Mouse (Mus musculus): ENCODE measurements at regions not wholly inside any gene's neighbourhood (a gene's known extent, or its start where the extent isn't known, plus 50 kb on each side); places are given as distances from the start of the nearest gene placed in this dataset.

DNA sequence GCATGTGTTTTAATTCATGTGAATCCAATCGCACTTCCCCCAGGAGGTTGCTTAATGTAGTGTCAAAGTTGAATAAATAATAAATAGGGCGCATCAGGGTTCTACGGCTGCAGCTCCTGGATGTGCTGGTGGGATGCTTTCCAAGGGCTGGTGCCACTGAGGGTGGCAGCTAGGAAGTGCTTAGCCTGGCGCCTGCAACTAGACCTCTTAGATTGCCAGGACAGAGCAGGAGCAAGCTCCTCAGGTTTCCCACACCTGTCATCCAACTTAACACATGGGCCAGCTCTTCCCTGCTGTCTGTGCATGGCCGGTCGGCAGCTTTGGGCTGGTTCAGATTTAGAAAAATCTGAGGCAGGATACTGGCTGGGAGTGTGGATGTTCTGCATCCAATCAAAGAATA is 282.6 kb upstream of the Fam19a5 start:
- DNase-seq (ENCODE audit: low read depth) = no peak

DNA sequence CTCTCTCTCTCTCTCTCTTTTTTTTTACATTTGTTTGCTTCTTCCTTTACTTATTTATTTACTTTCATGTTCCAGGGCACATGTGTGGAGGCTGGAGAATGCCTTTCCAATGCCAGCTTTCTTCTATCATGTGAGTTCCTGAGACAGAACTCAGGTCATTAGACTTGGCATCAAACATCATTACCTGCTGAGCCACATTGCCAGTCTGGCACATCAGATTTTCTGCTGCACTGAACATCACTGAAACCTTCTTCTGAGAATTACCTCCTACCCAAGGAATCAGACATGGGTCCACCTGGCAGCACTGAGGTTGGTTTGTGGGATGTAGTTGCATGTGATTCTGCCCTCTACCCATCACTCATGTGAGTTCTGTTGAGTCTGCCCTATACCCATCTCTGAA is 279.2 kb upstream of the Fam19a5 start:
- no peak for DNase-seq (ENCODE audit: low read depth)

DNA sequence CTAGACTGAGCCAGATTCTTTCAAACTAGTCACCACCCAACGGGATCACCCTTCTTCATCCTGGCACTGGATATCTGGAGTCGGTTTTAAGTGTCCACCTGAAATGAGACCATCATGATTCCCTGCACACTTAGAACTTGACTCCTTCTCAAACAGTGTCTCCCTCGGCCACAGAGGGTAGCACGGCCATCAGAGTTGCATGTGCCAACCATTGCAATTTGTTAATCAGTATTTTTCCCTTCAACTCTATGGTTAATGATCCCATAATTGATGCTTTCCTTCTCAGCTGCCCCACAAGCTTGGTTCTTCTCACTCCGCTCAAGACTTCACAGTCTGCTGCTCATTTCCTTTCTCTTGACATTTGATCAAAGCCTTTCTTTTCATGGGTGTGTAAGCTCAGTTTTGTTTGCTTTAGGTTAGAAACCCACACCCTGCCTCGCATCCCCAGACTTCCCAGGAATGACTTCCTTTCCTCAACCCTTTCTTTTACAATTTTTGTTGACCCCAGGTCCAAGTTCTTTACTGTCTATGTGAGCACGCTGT is 253.0 kb upstream of the Fam19a5 start:
- no peak for DNase-seq (ENCODE audit: low read depth)

DNA sequence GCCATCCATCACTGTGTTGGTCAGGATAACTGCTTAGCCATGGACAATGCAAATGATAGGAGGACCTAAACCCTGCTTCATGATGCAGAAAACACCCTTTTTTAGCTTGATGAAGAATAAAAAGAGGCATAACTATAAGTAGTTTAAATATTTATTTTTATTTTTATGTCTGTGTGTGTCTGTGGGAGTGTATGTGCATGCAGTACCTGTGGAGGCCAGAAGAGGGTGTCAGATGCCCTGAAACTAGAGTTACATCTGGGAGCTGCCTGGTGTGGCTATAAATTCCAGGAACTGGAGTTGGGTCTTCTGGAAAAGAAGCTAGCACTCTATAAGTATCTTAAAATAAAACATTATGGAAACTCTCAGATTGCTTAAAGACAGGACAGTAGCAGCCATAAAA is 224.2 kb upstream of the Fam19a5 start:
- DNase-seq (ENCODE audit: low read depth) = no peak

DNA sequence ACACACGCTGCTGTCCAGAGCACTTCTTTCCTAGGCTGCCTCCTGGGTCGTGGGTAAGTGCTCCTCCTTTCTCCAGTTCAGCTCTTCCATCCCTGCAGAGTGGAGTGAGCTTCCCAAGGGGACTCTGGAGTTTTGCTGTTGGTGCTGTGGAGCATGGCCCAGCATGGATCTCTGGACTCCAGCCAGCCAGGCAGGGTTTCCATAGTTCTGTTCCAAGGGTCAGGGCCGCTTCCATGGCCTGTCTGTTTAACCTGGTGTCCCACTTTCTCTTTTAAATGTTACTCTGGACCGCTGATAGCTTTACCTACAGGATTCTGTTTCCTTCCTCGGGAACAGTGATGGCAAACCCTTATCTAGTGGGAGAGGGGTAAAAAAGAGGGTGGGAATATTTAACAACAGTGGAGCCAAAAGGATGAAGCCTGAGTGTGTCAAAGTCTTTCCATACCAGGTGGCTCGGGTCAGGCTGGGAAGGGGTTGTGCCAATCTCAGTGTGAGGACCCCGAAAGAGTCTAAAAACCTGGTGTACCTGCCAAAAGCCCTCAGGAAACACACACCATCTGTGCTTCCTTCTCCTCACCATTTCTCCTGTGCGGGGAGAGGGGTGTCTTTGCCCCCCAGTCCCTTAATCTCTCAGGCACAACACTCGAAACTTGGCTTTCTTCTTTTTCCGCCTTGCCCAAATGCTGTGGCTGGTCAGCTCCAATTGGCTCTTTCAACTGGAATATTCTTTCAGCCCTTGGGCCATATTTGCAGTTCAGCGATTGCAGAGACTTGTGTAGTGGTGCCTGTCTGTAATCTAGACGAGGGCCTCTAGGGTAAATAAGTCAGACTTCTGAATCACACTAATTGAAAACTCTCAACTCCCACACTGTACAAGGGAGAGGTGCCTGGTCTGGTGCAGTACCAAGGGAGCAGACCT is 222.8 kb upstream of the Fam19a5 start:
- no peak for DNase-seq (ENCODE audit: low read depth)

DNA sequence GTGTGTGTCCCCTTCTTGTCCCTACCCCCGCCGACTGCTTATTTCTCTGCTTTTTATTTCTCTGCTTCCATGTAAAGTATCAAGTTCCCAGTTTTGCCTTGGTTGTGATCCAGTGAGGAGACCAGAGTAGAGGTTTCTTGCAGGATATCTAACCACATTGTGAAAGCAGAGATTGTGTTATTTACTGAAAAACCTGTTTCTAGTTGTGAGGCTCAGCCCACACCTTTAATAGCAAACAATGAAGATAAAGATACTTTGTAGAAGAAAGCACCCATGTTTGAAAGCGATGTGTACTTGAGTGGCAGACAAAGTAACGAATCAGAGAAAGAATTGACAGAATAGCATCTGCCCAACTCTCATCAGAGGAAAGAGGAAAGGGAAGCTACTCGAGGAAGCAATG is 218.7 kb upstream of the Fam19a5 start:
- DNase-seq (ENCODE audit: low read depth) = no peak

DNA sequence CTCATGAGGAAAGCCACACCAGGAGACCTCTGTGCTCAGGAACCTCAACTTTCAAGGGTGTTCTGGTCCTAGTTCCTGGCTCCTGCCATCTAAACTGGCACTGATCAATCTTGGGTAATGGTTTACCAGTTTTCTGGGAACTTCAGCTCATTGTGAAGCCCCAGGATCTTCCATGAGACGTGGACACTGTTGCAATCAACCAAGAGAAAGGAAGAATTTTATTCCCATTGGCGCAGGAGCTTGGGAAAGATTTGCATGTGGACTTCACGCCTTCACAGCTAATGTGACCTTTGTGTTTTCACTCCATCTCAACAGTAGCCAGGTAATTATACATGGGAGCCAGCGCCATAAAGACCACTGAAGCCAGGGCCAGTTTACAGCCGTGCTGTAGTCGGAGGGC is 217.8 kb upstream of the Fam19a5 start:
- no peak for DNase-seq (ENCODE audit: low read depth)

DNA sequence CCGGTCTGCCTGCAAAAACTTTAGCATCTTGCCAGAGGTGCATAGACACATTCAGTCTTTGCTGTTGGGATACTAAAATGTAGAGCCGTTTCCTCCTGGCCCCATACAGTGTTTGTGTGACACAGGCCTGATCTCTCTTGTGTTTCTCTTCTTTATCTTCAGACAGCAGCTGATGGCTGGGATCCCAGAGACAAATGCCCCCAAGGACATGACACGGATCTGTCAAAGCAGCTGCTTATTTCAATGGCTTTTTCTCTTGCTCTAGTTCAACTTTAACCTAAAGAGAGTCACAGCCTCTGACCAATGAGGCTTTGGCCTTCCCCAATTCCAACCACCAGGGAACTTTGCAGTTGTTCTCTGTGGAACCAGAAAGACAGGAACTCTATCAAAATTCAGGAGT is 211.7 kb upstream of the Fam19a5 start:
- no peak for DNase-seq (ENCODE audit: low read depth)

DNA sequence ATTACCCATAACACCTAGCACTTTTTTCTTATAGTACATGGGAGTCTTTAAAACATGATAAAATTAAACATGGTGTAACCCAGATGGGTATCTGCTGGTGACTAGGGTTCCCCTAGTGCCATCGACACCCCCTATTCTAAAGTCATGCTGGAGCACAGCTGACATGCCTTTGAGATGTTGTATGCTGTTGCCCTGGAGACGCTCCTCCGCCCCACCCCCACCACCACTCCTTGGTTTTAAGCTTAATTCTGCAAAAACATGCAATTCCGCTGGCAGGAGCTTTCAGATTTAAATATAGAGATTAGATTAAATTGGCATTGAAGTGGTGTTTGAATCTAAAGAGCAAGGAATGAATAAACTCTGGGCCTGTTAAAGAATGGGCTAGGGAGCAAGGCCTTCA is 210.6 kb upstream of the Fam19a5 start:
- DNase-seq (ENCODE audit: low read depth) = no peak

DNA sequence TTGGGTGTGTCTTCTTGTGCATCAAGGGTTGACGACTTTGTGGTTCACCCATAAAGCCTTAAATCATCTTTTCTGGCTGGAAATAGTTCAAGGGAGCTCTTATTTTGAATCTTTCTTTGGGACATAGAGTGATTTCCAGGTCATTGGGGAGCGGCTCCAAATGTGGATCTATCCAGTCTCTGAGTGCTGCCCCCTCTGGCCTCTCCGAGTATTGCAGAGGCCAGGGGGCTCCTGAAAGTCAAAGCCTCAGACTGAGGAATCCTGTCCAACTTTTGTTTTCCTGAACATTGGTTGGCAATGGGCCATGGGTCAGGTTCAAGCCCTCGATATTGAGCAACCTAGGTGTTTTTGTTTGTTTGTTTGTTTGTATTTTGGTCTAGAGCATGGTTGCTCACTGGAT is 209.7 kb upstream of the Fam19a5 start:
- no peak for DNase-seq (ENCODE audit: low read depth)

DNA sequence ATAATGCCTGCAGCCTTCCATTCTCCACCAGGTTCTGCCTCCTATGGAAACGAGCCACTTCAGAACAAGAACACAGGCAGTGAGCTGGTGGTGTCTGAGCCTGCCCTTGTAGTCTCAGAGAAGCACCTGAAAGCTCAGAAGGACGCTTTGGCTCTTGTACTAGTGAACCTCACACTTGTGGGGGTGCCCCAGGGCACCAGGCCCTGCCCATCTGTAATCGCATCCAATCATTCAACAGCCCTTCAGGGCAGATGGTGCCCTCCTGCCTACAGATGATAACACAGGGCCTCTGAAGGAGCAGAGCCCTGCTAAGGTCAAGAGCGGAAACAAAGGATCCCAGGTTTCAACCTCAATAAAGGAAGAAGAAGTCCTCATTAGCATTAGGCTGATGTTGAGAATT is 208.8 kb upstream of the Fam19a5 start:
- DNase-seq (ENCODE audit: low read depth) = no peak

DNA sequence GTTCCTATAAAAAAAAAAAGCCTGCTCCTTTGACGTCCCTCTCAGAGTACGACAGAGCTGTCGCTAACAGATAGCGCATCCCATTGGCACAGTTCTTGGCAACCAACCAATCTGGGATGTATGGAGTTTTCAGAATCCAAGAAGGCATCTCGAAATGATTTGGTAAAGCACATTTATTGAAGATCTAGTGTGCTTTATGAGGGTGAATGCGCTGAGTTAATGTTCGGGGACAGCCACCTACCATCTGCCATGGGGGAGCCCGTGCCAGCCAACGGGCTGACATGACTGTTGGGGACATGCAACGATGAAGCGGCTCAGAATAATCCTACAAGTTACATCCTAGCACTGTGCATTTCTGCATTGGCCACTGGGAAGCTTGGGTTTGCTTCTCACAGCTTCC is 208.4 kb upstream of the Fam19a5 start:
- no peak for DNase-seq (ENCODE audit: low read depth)

DNA sequence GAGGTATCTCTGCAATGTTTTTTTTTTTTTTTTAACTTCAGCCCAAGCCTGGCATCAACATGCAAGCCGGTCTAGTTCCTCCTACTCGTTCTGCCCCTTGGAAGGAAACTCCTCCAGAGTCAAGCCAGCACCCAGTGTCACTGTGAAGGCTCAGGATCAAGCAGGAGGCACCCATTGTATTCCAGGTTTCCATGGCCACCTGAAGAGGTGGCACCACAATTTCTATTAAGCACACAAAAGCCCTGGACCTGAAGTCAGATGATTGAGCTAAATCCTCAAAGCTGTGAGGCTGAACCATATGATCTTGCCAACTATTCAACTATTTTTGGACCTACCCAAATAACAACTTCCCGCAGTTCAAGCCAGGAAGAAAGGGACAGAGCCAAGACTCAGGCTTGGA is 204.2 kb upstream of the Fam19a5 start:
- no peak for DNase-seq (ENCODE audit: low read depth)

DNA sequence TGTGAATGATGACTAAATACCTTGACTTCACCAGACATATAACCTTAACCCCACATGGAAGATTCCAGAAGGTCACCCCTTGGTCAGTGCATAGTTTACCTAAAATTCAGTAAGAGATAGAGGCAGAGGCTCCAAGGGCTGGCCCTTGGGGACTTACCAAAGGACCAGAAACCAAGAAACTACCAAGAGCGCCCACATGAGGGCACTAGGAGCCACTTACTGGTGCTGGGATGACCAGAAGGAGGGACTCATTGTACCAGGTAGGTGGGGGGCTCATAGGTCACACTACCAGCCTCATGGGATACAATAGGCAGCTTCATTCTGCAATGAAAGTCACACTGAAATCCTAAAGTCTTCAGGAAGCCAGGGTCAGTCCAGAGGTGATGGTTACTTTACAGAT is 201.4 kb upstream of the Fam19a5 start:
- DNase-seq (ENCODE audit: low read depth) = no peak

DNA sequence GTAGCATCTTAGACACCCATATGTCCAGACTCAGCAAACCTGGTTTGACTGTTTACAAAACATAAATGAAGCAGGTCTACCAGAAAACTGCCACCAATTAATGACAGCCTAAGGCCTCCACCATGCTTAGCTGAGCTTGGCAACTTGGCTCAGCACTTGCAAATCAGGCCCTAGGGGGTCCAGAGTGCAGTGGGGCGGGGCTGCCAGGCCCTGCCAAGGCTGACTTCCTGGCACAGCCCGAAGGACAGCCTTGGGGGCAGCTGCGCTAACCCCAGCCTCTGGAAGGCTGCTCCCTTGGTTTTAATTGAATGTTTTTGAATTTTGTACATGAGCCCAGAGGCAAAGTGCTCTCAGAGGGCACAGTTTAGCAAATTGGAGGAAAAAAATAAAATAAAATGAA is 198.3 kb upstream of the Fam19a5 start:
- DNase-seq (ENCODE audit: low read depth) = no peak

DNA sequence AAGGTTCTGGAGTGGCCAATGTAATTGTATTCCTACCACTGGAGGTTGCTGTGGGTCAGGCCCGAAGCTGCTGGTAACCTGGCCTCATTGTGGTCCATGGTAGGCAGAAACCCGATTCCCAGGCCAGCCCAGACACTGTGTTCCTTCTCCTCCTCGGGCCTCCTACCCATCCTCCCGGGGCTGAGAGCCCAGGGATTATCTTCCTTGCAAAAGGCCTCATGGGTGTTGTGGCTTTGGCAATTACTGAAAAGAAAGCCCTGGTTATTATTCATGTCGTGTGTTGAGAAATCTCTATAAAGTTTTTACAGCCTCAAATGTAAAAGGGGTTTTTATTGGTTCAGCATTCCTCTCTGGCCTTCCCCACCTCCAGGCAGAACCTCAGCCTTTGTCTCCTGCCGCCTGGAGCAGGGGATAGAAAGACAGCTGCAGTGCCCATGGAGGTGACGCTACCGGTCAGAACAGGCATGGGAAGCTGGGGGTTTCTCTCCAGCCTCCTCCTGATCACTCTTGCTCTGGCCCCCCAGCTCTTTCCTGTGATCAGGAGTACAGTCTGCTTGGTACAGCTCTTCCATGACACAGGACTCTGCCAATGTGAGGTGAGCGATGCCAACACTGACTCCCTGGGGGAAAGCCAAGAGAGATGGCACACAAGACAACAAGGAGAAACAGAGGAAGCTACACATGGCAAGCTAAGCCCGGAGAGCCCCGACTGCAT is 194.4 kb upstream of the Fam19a5 start:
- no peak for DNase-seq (ENCODE audit: low read depth)

DNA sequence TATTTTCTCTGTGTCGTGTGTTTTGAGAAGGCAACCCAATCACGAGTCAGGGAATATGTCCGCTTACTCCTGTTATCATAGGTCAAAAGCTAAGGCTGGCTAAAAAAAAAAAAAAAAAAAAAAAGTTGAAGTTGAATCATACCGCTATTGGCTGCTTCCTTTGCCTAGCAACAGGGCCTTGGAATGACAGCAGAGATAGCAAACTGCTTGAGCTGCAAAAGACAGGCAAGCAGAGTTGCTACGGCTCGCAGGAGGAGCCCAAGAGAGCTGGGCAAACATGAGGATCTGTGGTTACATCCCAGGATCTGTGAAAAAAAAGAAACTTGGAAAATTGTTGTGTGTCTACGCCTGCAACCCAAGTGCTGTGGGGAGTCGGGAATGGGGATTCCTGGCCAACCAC is 191.3 kb upstream of the Fam19a5 start:
- no peak for DNase-seq (ENCODE audit: low read depth)

DNA sequence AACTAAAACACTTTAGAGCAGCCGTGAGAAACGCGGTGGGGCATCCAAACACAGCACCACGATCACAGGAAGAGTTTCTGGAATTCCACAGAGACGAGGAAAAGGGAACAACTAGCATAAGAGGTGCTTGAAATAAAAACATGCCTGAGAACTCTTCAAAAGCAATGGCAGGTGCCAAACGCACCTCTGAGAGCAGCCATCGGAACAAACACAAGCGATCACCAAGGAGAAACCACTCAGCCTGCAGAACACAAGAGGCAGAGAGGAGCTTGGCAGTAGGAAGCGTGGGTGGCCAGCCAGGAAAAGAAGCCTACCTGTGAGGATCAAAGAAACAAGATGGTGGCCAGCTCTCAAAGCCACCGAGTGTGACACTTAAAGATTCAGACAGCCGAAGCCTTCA is 190.2 kb upstream of the Fam19a5 start:
- DNase-seq (ENCODE audit: low read depth) = no peak

DNA sequence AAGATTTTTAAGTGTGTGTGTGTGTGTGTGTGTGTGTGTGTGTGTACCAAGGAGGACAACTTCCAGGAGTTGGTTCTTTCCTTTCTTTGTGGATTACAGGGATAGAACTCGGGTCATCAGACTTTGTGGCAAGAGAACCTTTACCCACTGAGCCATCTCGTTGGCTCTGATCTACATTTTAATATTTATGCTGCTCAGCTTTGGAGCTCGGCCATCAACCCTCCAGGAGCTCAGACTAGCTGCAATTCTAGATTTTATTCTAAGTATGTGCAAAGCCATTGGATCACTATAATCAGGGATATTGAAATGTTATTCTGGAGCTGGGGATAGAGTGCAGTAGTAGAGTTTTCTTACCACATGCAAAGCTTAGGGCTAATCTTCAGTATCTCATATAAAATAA is 183.6 kb upstream of the Fam19a5 start:
- DNase-seq (ENCODE audit: low read depth) = no peak

DNA sequence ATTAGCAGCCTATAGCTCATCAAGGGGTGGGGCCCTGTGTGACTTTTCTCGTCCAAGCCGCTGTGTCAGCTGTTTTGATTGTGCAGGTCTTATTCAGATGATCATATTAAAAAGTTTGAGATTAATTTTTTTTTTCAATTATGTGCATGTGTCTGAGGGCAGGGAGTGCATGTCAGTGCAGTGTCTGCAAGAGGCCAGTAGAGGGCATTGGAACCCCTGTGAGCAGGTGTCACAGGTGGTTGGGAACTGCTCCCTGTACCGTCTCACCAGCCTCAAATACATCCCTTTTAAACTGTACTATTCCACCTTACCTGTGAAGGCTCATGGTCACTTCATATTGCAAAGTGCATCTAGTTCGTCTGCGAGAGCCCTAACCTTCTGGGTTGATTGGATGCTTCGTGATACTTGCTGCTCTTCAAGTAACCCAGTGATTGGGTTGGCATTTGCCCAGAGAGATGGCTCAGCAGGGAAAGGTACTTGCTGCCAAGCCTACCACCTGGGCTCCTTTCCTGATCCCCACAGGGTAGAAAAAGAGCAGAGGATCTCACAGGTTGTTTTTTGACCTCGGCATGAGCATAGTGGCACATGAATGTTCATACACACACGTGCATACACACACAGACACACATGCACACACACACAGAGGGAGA is 178.3 kb upstream of the Fam19a5 start:
- no peak for DNase-seq (ENCODE audit: low read depth)

DNA sequence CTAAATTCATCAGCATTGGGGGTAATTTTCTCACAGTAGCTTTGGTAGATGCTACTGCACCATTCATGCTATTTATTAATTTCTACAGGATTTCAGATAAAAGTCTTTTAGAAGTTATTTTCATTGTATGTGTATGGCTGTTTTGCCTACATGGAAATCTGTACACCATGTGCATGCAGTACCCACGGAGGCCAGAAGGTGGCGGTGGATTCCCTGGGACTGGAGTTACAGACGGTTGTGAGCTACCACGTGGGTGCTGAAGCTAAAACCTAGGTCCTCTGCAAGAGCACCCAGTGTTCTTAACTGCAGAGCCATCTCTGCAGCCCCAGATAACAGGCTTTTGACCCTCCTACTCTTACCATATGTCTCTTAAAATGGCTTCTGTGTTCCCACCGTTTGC is 176.7 kb upstream of the Fam19a5 start:
- DNase-seq (ENCODE audit: low read depth) = no peak

DNA sequence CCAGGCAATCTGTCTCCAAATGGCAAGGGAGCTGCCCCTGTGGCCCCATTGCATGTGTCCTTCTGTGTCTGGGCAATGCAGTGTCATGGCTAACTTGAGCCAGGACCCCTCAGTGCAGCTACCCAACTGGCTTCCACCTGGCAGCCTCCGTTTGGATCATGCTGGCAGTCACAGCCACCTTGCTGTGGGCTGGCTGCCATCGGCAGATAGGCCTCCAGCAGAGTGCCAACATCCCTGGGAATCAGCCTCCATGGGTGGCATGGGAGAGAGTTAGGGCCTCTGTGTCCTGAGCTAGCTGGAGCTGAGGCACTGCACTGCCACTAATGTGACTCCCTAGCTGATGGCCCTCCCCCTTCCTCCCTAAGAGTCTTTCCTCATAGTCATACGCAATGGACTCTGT is 174.7 kb upstream of the Fam19a5 start:
- no peak for DNase-seq (ENCODE audit: low read depth)

DNA sequence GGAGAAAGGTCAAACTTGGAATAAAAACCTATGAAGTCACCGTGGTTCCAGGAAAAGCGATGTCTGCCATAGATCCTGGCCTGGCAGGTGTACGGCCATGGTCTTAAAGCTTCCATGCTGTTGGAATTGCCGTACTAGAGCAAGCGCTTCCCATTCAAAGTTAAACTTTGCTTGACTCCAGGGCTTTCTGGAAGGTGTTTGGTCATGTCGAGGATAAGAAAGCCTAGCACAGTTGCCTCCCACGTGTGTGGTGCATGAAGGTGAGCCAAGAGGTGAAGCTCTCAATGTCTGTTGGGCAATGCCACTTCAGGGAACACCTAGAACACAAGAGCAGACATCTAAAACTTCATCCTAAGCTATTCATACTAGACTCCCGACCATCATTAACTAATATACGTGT is 174.3 kb upstream of the Fam19a5 start:
- DNase-seq (ENCODE audit: low read depth) = no peak

All from fibroblast of lung, adult 2 months (primary cell).